Mouse (Mus musculus) urinary bladder, postnatal 4 days (tissue): ENCODE data around the gene Dda1.
A peak's percentile ranks its signal among the peaks of the same experiment; 100 is the strongest.

Experiments
- DNase-seq, 2 experiments: peaks; one replicate each; pipeline ENCODE4 v3.0.0; 2021 to 2022; ENCODE audit warnings: low spot score in 2 of 2

Dda1 gene

DNA sequence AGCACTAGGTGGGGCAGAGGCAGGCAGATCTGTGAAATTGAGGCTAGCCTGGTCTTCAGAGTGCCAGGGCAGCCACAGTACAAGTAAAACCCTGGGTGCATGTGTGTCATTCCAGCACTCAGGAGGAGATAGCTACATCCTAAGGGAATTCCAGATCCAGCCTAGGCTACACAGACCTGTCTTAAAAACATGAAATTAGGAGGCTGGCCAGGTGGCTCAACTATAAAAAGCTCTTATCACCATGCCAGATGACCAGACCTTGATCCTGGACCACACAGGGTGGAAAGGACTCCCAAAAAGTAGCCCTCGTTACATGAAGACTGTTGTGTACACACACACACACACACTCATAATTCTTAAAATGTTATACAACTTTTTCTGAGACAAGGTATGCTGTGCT lies 998 bp upstream of the Dda1 start:
- no peak for DNase-seq

DNA sequence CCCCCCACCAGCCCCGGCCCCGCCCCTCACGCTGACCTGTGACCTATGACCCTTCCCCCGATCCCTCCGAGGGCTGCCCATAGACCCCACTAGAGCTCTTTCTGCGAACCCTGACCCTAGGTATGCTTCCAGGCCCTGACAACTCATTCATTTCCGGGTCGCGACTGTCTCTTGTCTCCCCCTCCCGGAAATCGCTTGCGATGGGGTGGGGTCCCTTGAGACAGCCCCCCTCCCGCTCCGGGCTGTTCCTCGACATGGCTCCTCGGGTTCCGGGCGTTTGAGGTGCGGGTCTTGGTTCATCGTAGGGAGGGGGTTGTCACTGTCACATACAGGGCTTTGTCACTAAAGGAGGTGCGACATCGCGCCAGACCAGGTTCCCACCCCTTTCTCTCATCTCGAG lies 412 bp downstream of the Dda1 start:
- peak in 1 of 2 experiments; percentile 50 for DNase-seq

DNA sequence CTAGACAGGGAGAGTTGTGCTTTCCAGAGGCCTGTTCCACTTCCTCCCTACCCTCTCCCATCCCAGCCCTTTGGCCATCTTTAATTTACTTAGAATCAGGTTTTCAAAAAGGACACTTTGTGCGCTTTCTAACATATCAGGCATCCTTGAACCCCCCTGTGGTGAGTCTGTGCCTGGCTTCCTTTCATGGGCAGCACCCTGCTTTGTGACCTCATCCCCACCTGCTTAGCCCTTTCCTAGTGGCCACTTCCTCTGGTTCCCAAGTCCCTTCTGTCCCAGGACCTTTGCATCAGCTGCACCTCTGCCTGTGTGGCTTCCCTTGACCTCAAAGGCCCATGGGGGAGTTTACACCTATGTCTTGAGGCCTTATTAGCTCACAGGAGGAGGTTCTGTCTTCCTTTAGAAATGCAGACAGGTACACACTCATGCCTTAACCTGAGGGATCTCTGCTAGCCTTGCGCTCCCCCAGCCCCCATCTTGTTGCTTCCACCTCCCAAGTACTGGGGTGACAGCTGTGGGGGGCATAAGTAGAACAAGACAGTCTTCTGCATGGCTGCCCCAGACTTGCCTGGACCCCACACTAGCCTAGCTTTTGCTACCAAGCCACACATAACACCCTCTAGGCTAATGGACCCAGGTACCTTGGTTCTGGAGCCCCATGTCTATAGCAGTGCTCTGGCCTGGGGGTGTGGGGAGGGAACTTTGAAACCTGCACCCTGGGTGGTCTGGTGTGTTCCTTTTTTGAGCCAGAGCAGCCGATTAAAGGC lies 1.3 kb downstream of the Dda1 start:
- no peak for DNase-seq

DNA sequence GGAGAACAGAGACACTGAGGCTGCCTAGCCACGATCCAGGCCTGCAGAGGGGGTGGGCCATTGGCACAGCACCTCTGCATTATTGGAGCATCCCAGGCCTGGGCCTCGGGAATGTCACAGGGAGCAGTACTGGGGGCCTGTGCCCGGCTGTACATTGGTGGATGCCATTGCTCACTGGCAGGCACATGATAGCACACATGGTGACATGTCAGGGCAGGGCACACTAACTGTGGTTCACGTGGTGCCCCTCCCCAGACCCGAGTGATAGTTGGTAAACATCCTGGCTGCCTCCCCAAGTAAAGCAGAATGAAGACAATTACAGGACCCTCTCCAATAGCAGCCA lies 1.9 kb downstream of the Dda1 start:
- DNase-seq, result no peak

DNA sequence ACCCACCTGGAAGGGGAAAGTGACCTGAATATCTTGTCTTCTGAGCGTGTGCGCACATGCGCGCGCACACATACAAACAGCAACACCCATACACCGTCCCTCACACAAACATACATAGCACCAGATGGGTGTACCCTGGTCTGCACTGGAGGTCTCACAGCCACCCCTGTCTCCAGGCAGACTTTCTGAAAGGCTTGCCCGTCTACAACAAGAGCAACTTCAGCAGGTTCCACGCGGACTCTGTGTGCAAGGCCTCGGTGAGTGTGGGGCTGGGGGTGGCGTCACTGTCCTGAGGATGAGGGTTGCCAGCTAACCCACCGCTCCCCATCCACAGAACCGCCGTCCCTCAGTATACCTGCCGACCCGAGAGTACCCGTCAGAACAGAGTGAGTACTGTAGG lies 2.9 kb downstream of the Dda1 start:
- DNase-seq, result no peak

DNA sequence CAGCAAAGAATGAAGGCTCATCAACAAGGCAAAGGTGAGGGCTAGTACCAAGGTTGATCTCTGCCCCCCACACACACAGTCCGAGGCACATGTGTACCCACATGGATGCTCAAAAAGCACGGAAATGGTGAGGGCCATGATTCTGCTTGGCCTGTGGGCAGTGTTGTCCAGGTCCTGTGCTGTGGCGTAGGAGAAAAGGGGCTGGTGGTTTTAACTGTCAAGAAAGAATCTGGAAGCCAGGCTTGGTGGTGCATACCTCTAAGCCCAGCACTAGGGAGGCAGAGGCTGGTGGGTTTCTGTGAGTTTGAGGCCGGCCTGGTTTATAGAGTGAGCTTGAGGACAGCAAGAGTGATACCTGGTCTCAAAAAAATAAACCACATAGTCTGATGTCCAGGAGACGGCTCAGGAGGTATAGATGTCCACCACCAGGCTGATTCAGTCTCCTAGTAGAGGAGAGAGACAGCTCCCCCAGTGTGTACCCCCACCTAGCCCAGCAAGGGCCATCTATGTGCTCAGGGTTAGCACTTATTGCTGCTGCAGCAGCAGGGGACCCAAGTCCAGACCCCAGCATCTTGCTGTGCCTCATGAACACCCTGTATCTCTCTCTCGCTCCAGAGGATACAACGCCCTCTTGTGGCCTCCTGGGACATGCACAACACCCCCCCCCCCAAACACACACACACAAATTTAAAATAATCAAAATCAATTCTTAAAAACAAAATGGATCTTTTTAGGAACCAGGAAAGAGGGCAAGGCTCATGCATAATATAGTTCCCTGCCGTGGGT lies 3.8 kb downstream of the Dda1 start:
- no peak for DNase-seq

DNA sequence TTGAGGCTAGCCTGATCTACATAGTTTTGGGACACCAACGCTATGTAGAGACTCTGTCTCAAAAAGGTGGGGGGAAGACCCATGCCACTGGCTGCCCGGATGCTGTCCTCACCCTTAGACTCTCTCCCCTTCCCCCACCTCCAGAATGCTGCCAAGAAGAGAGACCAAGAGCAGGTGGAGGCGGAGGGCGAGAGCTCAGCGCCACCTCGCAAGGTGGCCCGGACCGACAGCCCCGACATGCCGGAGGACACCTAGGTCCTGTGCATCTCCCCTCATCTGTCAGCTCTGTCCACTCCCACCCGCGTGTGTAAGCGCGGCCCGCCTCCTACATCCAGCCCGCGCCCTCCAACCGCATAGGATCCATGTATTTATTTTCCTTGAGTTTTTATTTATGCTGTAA lies 5.3 kb downstream of the Dda1 start:
- no peak for DNase-seq

DNA sequence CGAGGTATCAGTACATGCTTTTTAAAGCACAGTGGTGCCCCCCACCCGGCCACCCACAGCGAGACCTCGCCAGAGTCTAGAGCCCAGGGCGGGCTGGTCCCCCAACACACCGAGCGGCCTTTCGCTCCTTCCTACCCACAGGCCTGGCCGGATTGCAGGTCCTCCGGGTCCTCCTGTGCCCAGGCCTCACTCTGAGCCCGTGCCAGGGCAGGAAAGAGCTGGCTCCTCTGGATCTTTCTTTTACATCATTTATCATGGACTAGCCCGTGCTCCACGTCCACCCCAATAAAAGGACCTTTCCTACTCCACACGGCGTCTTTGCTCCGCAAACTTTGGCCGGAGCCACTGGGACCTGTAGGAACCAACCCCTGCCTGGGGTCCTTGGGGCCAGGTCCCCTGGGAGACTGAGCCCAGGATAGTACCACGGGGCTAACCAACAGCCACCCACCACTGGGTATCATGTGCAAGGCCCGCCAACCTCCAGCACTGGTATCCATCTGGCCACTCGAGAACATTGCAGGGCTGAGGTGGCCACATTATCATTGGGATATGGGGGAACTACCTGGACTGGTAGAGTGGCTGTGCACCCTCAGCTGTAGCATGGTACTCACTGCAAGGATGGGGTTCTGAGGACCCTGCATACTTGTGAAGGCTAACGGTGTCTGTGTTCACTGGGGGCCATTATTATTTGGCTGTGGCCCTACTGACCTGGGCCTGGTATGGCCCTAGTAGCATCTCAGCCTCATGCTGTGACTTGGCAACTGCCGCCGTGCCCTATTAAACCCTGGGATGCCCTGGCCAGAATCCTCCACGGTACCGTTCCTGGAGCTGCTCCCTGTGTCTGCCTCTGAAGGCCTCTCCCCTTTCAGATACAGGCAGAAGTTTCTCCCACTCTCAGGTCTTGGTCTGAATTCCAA lies 6.0 kb downstream of the Dda1 start:
- no peak for DNase-seq

DNA sequence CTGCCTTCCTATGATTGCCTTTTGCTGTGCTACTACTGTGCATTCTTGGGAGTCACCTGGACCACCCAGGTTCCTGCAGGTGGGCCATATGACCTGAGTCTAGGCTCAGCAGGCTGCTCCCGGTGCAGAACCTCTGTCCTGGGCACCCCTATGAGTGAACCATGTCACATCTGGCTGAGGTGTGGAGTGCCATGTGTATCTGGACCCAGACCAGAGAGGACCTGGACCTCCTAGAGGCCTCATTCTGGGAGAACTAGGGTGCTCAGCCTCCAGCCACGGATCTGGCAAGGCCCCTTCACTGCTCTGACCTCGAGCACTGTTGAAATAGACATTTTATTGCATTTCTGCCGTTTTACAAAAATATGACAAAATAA lies 6.7 kb downstream of the Dda1 start:
- DNase-seq, result no peak

DNA sequence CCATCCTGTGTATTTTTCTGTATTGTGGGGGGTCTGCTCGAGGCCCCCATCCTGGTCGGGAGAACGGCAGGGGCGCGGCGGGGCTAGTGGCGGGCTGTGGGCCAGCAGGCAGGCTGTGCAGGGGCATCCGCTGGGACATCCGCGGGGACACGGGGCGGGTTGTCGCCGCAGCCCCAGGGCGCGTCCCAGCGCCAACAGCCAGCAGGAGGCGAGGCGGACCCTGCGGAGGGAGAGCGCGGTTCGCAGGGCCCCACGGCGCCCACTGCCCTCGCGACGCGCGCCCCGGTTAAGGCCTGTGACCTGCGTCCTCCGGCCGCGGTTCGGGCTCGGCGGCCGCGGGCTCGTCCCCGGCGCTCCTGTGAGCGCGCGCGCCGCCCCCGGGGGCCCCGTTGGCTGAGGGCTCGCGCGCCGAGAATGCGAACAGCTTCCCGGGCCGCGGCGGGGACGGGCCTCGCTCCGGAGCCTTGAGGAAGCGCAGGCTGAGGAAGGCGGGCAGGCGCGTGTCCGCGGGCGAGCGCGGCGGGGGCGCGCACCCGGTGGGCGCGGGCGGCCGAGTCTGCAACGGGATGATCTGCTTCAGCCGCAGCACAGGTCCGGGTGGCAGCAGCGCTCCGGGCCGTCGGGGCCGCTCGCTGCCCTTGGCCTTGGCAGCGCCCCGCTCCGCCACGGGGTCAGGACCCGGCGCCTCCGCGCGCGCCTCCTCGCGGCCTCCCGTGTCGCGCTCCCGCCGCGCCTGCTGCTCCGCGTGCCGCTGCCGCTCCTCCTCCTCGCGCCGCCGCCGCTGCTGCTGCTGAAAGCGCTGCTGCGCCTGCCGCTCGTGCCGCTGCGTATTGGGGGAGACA lies 7.3 kb downstream of the Dda1 start:
- DNase-seq, result peak; percentile 77 to 81

DNA sequence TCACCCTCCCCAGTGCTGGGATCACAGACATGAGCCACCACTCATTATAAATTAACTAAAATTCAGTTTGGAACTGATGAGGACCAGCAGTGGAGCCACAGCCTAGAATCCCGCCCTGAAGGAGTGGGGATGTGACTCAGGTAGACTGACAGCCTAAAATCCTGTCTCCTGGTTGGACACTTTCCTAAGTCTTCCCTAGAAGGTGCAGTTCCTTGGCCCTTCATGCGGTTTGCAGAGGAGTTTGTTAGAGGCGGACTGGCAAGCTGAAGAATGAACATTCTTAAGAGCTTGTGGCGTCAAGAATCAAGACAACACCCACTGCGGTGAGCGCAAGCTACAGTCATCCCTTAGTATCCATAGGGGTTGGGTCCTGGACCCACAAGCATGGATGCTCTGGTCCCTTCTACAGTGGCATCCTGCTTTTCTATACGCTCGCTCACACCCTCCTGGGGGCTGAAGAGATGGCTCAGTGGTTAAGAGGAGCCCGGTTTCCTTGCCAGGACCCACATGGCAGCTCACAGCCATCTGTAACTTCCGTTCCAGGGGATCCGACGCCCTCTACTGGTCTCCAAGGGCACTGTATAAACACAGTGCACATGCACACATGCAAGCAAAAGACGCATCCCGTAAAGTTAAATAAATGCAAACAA lies 8.3 kb downstream of the Dda1 start:
- no peak for DNase-seq

DNA sequence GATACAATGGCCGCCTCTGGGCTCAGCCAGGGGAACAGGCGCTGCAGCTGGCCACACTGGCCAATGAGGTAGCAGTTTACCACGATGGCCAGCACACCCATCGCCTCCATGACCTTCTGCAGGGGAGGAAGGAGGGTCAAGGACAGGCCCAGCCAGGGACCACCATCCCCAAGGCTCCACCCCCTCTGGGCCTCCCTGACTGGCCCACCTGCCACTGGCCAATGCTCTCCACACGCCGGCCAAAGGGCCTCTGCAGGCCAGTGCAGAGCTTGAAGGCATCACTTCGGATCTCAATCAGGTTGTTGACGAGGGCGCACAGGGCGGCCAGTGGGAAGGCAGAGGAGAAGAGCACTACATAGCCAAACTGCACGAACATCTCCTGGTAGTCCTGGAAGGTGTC lies 9.9 kb downstream of the Dda1 start:
- no peak for DNase-seq

DNA sequence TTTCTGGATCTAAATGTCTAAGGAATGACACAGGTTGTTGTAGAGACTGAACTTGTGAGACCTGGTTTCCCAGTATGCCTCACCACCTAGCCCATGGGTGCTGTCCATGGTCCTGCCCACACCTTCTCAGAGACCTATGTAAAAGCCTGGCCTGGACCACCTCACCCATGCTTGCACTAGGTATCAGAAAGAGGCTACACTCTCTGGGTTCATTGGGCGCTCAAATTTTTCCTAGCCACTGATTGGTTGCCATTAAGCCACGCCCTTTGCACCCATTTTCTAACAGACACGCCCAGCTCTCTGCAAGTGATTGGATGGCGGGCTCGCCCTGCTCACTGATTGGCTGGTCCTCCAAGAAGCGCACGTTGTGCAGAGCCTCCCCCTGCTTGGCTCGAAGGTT lies 14.9 kb downstream of the Dda1 start:
- no peak for DNase-seq

DNA sequence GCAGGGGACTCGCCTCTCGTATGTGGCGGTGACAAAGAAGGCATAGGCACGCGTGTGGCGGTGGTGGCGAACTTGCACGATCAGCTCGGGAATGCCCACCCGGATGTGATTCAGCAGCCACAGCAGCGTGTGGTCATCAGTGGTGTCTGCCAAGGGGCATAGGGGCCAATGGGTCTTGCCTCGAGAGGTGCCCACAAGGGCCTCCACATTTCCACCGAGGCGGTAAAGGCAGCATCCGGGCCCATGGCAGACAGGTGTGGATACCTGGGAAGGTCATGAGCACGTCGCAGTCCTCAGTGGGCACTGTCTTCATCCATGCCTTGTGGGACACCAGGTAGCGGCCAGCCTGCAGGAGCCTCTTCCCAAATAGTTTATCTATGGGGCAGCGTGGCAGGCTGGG lies 15.7 kb downstream of the Dda1 start:
- DNase-seq, result no peak

DNA sequence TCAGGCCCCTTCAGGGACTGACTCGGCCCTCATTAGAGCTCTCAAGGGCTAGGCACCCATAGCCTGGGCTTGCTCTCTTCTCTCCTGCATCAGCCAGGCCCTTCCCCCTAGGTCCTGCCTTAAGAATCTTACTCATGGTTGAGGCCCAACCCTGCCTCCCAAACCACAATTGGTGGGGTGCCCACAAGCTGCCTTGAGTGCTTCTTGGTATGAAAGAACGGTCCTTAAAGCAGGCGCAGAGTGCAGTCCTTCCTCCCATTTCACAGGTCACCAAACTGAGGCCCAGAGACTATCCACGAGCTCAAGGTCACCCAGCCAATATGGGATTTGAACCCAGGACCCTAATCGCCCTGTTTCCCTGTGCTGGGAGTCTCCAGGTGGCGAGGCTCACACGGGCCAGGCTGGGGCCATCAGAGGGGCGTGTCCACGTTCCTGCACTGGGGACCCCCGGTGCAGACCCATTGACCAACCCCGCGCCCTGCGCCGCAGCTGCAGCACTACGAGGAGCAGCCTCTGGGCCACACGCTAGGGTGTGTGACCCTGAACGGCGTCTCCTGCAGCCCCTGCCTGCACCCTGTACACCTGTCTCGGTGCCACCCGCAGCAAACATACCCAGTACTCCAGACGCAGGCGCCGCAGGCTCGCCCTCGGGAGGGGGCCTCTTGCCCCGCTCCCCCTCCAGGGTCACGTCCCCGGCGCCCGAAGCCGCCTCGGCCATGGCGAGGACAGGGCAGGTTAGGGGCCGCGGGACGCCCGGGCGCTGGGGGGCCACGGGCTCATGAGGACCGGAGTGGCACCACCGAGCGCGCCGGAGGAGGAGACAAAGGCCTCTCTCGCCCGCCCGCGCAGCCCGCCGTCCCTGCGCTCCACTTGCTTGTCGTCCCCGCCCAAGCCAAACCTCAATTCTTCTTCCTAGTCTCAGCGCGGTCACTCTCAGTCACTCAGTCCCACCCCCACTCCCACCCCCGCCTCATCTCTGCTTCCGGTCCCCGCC lies 16.4 kb downstream of the Dda1 start, which contains the start of gene Ano8:
Gene Ano8, minus strand, starts transcription at position 822 of the 994 bp plus-strand sequence.
- DNase-seq, result peak; percentile 78 to 87

DNA sequence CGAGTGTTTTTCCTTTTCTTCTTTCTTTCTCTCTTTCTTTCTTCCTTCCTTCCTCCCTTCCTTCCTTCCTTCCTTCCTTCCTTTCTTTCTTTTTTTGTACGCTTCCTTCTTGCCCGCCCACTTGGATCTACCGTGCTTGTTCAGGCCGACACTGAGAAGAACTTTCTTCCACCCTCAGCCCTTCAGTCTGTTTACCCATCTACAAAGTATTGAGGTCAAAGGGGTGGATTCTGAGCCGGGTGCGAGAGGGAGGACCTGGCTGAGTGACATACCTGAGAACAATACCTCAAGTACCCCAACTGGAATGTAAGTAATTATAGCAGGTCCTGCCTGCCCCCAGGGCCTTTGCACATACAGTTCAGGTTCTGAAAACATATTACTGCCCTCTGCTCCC lies 17.1 kb downstream of the Dda1 start:
- DNase-seq, result no peak

DNA sequence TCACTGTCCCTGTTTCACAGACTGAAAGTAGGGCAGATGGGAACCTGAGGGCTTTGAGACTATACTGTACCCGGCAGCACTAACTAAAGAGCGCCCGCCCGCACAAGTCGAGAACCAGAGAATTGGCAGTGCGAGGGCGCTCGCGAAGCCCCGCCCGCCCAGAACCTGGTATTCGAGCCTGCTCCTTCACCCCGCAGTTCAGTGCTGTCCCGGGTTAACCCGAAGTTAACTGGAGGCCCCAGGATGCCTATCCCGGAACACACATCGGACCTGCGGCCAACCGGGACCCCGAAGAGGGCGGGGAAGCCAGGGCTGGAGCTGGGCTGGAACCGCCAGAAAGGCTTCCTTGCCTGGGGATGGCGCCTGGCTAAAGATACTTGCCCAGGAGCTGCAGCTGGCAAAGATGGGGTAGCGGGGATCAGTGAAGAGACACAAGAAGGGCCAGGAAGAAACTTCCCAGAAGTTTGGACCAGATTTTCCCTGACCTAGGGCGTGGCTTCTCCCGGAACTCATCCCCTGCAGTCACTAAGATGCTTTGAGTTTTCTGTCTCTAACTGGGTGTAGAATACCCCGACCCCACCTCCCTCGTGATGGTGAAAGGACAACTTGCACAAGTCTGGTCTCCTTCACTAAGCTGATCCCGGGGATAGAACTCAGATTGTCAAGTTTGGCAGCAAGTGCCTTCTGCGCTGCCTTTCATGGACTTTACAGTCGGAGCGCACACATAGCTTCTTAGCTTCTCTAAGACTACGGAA lies 18.9 kb downstream of the Dda1 start, which contains the start of gene Gtpbp3:
Gene Gtpbp3, plus strand, starts transcription at position 413 of the 755 bp plus-strand sequence.
- peak; percentile 76 to 81 for DNase-seq

DNA sequence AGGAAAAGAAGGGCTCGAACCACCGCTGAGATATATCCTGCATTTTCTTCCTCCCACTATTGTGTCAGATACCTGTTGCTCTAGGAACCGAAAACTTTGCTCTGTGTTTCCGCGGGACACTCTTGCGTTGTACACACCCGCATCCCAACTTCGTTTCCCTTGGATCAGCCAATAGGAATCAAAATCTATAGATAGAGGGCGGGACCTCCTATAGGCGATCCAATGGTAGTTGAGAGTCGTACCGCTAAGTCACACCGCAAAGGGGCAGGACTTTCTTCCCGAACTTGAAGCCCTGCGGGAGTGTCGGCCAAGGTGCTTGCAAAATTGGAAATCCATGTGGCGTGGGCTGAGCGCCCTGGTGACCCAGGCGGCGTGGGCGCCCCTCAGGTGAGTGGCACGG lies 19.5 kb downstream of the Dda1 start:
- DNase-seq, result peak; percentile 84

DNA sequence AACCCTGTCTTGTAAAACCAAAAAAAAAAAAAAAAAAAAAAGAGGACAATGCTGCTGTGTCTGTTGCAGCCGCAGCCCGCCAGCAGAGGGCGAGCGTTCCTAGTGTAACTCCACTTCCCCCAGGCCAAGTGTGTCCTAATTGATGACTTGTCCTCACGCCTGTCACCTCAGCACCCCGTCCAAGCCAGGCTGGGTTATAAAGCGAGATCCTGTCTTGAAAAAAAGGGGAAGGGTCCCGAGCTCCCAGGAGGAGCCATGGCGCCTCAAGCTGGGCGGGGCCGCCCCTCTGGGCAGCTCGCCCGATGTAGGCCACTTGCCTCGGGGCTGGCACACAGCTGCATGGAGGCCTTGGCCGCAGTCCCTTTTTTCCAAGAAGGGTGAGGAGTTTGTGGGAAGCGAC lies 26.0 kb downstream of the Dda1 start:
- DNase-seq, result peak; percentile 75 to 89
